Mouse (Mus musculus) stomach, postnatal 0 days (tissue): ENCODE data around the gene Rims3. TPM values are rescaled to one million over a fixed set of nuclear protein-coding genes. Genes with fewer than 3 reads are reported as not detected.

ENCODE experiments used
- ATAC-seq: fragments of 200-750 bp; cut with Nextera tagmentation; 2 replicates; pipeline ENCODE4 v1.8.0; 2017; ENCODE audit not compliant: low FRiP score, low TSS enrichment
- DNase-seq: peaks from one replicate; pipeline ENCODE4 v3.0.0-alpha.2; 2016; ENCODE audit warnings: low spot score
- H3K27ac ChIP-seq: fragments of 300-500 bp; sonication (generic); replicated peaks from 2 replicates; pipeline ENCODE4 v1.5.1; 2014; ENCODE audit warnings: mild to moderate bottlenecking, control low read depth
- H3K27me3 ChIP-seq: fragments of 300-500 bp; sonication (generic); 2 replicates; pipeline ENCODE4 v1.6.1; 2014; ENCODE audit warnings: low read length; ENCODE audit not compliant: control insufficient read depth, insufficient read depth
- H3K36me3 ChIP-seq: fragments of 300-500 bp; sonication (generic); 2 replicates; pipeline ENCODE4 v1.6.1; 2014; ENCODE audit warnings: low read length, mixed read lengths; ENCODE audit not compliant: control insufficient read depth, insufficient read depth
- H3K4me1 ChIP-seq: fragments of 300-500 bp; sonication (generic); replicated peaks from 2 replicates; pipeline ENCODE4 v1.6.1; 2014; ENCODE audit warnings: antibody characterized with exemption; ENCODE audit not compliant: control insufficient read depth, insufficient read depth
- H3K4me2 ChIP-seq: fragments of 300-500 bp; sonication (generic); replicated peaks from 2 replicates; pipeline ENCODE4 v1.6.1; 2014; ENCODE audit warnings: low read depth, mild to moderate bottlenecking, control low read depth, moderate library complexity
- H3K4me3 ChIP-seq: fragments of 300-500 bp; sonication (generic); 2 replicates; pipeline ENCODE4 v1.5.1; 2014; ENCODE audit warnings: low read depth, low read length, control low read depth
- H3K9ac ChIP-seq: fragments of 300-500 bp; sonication (generic); 2 replicates; pipeline ENCODE4 v1.6.1; 2014; ENCODE audit warnings: mild to moderate bottlenecking, low read length, control low read depth, mixed read lengths
- H3K9me3 ChIP-seq: fragments of 300-500 bp; sonication (generic); 2 replicates; pipeline ENCODE4 v1.6.1; 2016; ENCODE audit warnings: low read length; ENCODE audit not compliant: control insufficient read depth
- CTCF ChIP-seq: IDR thresholded peaks from 2 replicates; pipeline ENCODE4 v1.5.1; 2016; ENCODE audit warnings: antibody characterized with exemption, low read depth, mild to moderate bottlenecking, moderate library complexity
- EP300 ChIP-seq: optimal IDR thresholded peaks from 2 replicates; pipeline ENCODE3; 2016; ENCODE audit warnings: antibody characterized with exemption
- WGBS: fragments of 180-500 bp; shearing (Covaris S2); extraction: QIAGEN DNeasy Blood & Tissue Kit; methylation state at CpG from one replicate; pipeline ENCODE4 v1.1.7; 2014; 5-methylcytosine and 5-hydroxymethylcytosine counted together
- polyA plus RNA-seq: library from polyadenylated mRNA; unstranded; fragments of >200 nt; fragmentation: Nextera tagmentation; extraction: Ambion mirVana; gene quantifications from 2 replicates; pipeline ENCODE4 v1.2.1, GENCODE M21; 2015

Rims3 gene
- polyA plus RNA-seq, 1 experiment from 2014 or later, result 0.70 TPM

DNA sequence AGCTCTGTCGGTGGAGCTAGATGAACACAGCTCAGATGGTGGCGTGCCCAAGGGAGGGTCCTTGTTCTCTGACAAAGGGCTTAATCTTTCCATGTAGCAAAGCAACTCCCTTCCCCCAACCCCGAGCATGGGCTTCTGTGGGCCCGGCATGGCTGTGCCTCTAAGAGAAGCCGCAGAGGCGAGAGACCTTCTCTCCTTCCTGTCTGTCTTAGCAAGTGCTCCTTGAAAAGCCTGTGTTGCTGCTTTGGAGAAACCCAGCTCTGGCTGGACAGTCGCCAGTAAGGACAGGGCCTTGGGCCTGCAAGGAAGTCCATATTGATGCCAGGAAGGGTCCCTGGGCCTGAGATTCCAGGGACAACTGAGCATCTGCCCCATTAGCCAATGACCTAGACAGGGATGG, 40.6 kb downstream of the Rims3 start:
- no peaks in the 10 kb centered on the region for H3K27me3 ChIP-seq
- no peak for DNase-seq
- no peak overlapping the region for H3K27ac ChIP-seq
- H3K9me3 ChIP-seq, result no peaks in the 10 kb centered on the region
- 88% methylated on average over 7 of the region's 7 CpGs for WGBS
- TF ChIP-seq CTCF (no peak), EP300 (no peak)
- no peaks in the 10 kb centered on the region for H3K36me3 ChIP-seq
- H3K4me1 ChIP-seq, result no peaks in the 10 kb centered on the region
- no peak overlapping the region for H3K4me3 ChIP-seq
- H3K9ac ChIP-seq, result no peak overlapping the region
- H3K4me2 ChIP-seq, result no peak overlapping the region
- ATAC-seq, result no peak

DNA sequence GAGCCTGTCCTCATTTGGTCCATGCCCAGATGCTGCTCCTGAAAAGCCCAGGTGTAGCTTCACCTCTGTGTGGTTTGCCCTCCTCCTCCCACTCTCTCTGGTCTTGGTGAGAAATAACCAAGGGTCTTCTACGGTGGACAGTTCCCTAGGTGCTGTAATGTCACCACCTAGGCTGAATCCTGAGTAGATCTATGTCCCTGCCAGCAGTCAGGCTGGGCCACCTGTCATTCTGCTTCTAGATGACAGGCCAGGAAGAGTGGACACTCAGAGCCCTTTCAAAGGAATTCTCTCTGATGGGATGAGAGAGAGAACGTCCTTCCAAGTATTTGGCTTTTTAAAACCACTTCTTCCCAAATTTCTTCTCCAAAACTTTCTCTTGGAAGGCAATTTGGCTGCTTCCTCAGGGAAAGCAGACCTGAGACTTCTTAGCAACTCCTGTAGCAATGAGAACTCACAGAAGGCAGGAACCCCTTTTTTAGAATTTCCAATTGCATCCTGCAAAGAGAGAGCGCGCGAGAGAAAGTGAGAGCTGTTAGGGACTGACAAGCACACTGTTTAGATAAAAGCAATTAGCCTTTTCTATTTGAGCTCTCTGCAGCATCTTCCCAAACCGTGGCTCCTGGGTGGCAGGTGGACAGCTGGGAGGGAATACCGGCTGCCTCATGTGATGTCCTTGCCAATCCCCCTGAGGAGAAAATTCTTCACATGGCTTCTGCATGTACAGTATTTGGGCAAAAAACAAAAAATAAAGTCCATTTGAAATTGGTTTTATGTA, 41.4 kb downstream of the Rims3 start:
- H3K4me1 ChIP-seq, result no peaks in the 10 kb centered on the region
- no peak overlapping the region for H3K4me2 ChIP-seq
- H3K4me3 ChIP-seq, result no peak overlapping the region
- DNase-seq, result no peak
- no peak overlapping the region for H3K9ac ChIP-seq
- H3K27me3 ChIP-seq, result no peaks in the 10 kb centered on the region
- WGBS, result 66% methylated on average over 7 of the region's 7 CpGs
- no peaks in the 10 kb centered on the region for H3K9me3 ChIP-seq
- TF ChIP-seq EP300, result no peak
- no peak for ATAC-seq
- no peaks in the 10 kb centered on the region for H3K36me3 ChIP-seq
- H3K27ac ChIP-seq, result no peak overlapping the region

DNA sequence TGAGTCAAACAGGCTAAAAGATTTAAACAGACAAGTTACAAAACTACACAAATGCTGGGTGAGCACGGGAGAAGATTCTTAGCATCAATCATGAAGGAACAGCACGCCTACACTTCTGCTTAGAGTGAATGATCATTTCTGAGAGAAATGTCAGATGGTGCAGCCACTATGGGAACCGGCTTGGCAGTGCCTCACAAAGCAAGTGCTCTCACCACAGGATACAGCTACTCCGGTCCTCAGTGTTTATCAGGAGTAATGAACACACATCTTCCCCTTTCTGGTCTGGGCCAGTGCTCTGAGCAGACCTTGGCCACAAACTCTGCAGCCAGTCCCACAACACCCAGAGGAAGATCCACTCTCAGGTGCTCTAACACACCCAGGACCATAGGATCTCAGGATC, 49.9 kb downstream of the Rims3 start:
- Histone ChIP-seq H3K36me3 (no peaks in the 10 kb centered on the region), H3K27ac (no peak overlapping the region), H3K4me2 (no peak overlapping the region), H3K9me3 (no peaks in the 10 kb centered on the region), H3K4me1 (no peaks in the 10 kb centered on the region), H3K9ac (no peak overlapping the region), H3K27me3 (no peaks in the 10 kb centered on the region), H3K4me3 (no peak overlapping the region)
- no peak for ATAC-seq
- TF ChIP-seq EP300 (no peak), CTCF (no peak)
- no peak for DNase-seq
- WGBS, result 26% methylated on average over 4 of the region's 4 CpGs

DNA sequence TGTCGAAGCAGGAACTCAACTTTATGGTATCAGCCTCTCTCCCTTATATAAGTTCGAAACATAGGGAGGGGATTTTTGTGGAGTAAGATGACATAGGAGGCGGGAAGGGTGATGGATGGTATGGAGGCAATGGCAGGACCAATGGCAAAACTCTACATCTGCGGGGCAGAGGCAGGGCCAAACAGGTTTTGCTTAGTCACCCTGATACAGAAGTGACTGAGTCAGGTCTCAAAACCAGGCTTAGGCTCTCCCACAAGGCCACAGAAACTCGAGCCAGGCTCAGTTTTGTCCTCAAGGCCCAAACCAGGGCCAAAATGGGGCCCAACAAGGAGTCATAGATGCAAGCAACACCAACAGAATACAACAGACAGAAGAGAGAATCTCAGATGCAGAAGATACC, 51.0 kb downstream of the Rims3 start:
- Histone ChIP-seq H3K4me3 (no peak overlapping the region), H3K9me3 (no peaks in the 10 kb centered on the region), H3K4me2 (no peak overlapping the region), H3K36me3 (no peaks in the 10 kb centered on the region), H3K27ac (no peak overlapping the region), H3K27me3 (no peaks in the 10 kb centered on the region), H3K4me1 (no peaks in the 10 kb centered on the region), H3K9ac (no peak overlapping the region)
- WGBS, result 73% methylated on average over 5 of the region's 5 CpGs
- ATAC-seq (no peak), DNase-seq (no peak)
- TF ChIP-seq EP300, result no peak
- TF ChIP-seq CTCF, result no peak

DNA sequence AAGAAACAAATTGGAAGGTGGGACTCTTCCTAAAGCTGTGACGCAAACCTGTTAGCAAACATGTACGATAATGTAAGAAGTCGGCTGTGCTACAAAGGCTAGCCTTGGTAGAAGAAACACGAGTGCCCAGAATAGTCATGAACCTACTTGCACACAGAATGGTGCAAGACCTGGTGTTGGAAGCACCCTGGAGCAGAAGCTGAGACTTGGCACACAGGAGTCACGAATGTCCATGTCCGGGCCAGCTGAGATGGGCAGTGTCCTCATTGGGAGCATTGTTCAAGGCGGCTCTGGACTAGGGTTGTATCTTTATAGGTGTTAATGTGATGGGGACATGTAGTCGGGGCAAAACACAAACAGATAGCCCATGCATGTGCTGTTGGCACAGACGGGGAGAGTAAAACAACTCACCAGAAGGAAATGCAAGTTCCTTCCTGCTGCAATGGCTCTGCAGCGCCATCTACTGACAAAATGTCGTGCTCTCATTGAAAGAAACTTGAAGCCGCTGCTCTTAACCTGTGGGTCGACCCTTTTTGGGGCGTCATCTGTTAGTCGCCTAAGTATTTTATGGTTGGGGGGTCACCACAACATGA, 55.0 kb downstream of the Rims3 start:
- H3K27me3 ChIP-seq, result no peaks in the 10 kb centered on the region
- 30% methylated on average over 15 of the region's 15 CpGs for WGBS
- no peak overlapping the region for H3K27ac ChIP-seq
- no peak overlapping the region for H3K4me2 ChIP-seq
- no peaks in the 10 kb centered on the region for H3K9me3 ChIP-seq
- no peaks in the 10 kb centered on the region for H3K36me3 ChIP-seq
- TF ChIP-seq CTCF (peak; percentile 93), EP300 (no peak)
- ATAC-seq, result no peak
- no peaks in the 10 kb centered on the region for H3K4me1 ChIP-seq
- no peak overlapping the region for H3K4me3 ChIP-seq
- DNase-seq, result peak; percentile 75
- no peak overlapping the region for H3K9ac ChIP-seq

DNA sequence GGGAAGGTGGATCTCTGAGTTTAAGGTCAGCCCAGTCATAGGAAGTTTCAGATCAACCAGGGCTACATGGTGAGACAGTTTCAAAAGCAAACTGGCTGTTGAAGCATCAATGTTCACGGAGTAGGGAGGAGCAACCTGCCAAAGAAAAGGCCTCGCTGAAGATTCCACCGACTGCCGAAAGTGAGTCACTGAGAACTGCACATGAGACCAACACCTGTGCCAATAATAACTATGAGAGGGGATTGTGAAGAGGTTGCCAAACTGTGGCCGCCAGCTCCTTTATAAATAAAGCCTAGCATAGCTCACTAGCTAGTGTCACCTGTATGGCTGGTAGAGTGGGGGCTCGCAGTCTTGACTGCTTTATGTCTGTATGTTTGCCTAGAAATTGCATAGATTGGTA, 56.5 kb downstream of the Rims3 start:
- WGBS, result 78% methylated on average over 6 of the region's 6 CpGs
- H3K9ac ChIP-seq, result no peak overlapping the region
- TF ChIP-seq EP300, result no peak
- no peak for TF ChIP-seq CTCF
- H3K9me3 ChIP-seq, result no peaks in the 10 kb centered on the region
- H3K4me2 ChIP-seq, result no peak overlapping the region
- ATAC-seq (no peak), DNase-seq (no peak)
- no peaks in the 10 kb centered on the region for H3K4me1 ChIP-seq
- H3K4me3 ChIP-seq, result no peak overlapping the region
- no peaks in the 10 kb centered on the region for H3K27me3 ChIP-seq
- H3K27ac ChIP-seq, result no peak overlapping the region
- H3K36me3 ChIP-seq, result no peaks in the 10 kb centered on the region
